Mouse (Mus musculus) neutrophil, adult 83 days (primary cell): ENCODE data around the gene Sema4a. TPM values are rescaled to one million over a fixed set of nuclear protein-coding genes. Genes with fewer than 3 reads are reported as not detected.

ENCODE experiments used
- total RNA-seq, 2 experiments: library from RNA; stranded (reverse); gene quantifications; one replicate each; pipeline ENCODE4 v1.2.4; 2023

Sema4a gene
- 100 to 1,000 TPM; 296 to 331 TPM for total RNA-seq

DNA sequence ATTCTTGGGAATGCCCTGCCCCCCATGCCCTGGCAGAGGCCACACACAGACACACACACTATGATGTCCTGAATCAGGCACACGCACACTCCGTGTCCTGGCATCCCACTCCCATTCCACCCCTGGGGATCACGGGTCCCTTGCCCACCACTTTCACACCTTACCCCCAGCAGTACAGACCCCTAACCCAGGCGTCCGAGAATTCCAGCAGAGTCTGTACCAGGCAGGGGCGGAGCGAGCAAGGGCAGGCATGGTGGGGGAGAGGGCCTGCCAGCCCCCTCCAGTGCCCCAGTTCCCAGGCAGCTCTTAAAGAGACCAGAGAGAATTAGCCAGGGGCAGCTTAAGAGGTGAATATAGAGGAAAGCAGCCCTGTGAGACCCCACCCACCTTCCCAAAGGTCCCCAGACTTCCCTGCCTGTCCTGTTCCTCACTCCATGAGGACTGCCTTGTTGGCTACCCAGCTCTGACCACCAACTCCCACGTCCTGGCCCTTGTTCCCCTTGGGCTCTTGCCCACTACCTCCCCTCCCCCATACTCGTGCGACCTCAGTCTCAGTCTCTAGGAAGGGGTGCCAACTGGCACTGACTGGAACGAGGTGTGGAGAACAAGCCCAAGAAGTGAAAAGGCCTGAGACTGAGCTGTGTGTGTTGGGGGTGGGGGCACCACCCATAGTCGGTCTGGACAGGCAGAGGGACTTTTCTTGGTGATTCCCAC is at the start of gene Sema4a:
Sema4a (minus strand) TSS at position 200 of the 714 bp plus-strand sequence.

GRCm38 (mm10) chr3:88509692-88510420 is 48.9 kb upstream of the Sema4a start, which contains the start of gene Lmna:
TSS of gene Lmna (minus strand) at chr3:88509956.

DNA sequence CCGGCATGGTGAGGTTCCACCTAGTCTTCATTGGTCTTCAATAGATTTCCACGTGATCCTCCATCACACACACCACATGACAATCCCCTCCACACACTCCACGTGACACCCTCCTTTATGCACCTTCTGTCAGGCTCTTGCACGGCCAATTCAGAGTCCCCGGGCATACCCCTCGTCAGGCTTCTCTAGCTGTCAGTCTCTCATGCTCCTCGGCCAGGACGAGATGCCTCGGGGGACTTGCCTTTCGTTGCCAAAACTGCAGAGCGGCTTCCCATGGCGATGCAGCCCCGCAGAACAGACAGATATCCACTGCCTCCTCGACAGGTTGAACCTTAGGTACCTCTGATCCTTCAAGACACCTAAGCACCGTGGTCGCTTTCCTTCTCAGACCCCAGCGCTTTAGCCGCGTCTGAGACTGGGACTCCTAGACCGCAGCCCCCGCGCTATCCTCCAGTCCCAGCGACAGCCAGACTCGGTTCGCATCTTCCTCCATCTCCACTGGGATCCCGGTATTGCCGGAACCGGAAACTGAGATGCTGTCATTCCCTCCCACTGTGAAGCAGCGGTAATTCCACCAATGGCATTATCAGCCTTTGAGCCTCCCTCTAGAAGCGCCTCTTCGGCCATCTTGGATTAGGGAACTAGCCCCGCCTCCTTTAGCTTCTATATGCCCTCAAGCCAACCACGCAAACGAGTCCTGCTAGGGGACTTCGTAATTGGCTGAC is 36.2 kb downstream of the Sema4a start, which contains the start of gene Slc25a44:
Slc25a44 (minus strand) TSS at position 535 of the 725 bp plus-strand sequence.

GRCm38 (mm10) chr3:88409741-88410644 is 51.0 kb downstream of the Sema4a start, which contains the start of gene Pmf1:
TSS of gene Pmf1 (minus strand) at chr3:88410331.

Other genes with a start within 250 kb of the Sema4a start
- gene Rhbg, start 206.5 kb downstream of the Sema4a start, total RNA-seq = not detected
- gene Gm38392, start 174.0 kb downstream of the Sema4a start, total RNA-seq = not detected
- gene Tsacc, start 164.2 kb downstream of the Sema4a start, total RNA-seq = 1 to 10 TPM in 1 of 2 experiments, not detected in 1; 1.3 TPM
- gene Cct3, start 164.1 kb downstream of the Sema4a start, total RNA-seq = 10 to 100 TPM; 66.6 to 69.9 TPM
- 100 to 1,000 TPM; 114 to 115 TPM for gene Glmp, start 136.2 kb downstream of the Sema4a start, total RNA-seq
- 1 to 10 TPM; 1.2 to 1.3 TPM for gene Tmem79, start 125.0 kb downstream of the Sema4a start, total RNA-seq
- gene Smg5, start 124.9 kb downstream of the Sema4a start, total RNA-seq = 10 to 100 TPM; 48.0 to 51.9 TPM
- 1 to 10 TPM in 1 of 2 experiments, under 1 TPM in 1; 0.46 to 1.1 TPM for gene Paqr6, start 96.6 kb downstream of the Sema4a start, total RNA-seq
- gene Bglap3, start 88.4 kb downstream of the Sema4a start, total RNA-seq = 10 to 100 TPM; 15.2 to 25.3 TPM
- 10 to 100 TPM; 26.3 to 43.3 TPM for gene Bglap2, start 82.5 kb downstream of the Sema4a start, total RNA-seq
- 100 to 1,000 TPM; 105 to 139 TPM for gene Bglap, start 76.7 kb downstream of the Sema4a start, total RNA-seq
- gene Pmf1, start 50.9 kb downstream of the Sema4a start, total RNA-seq = 10 to 100 TPM; 59.0 to 65.4 TPM
- gene Slc25a44, start 36.0 kb downstream of the Sema4a start, total RNA-seq = 10 to 100 TPM; 16.1 to 16.3 TPM
- gene Lmna, start 48.8 kb upstream of the Sema4a start, total RNA-seq = 10 to 100 TPM; 17.1 to 26.2 TPM
- gene Mex3a, start 71.2 kb upstream of the Sema4a start, total RNA-seq = under 1 TPM; 0.20 to 0.33 TPM
- not detected for gene Rab25, start 87.1 kb upstream of the Sema4a start, total RNA-seq
- gene Lamtor2, start 91.9 kb upstream of the Sema4a start, total RNA-seq = 10 to 100 TPM; 74.0 to 89.2 TPM
- gene Ubqln4, start 92.6 kb upstream of the Sema4a start, total RNA-seq = 10 to 100 TPM; 20.0 to 20.2 TPM
- 10 to 100 TPM; 77.9 to 78.3 TPM for gene Ssr2, start 114.7 kb upstream of the Sema4a start, total RNA-seq
- gene Arhgef2, start 144.8 kb upstream of the Sema4a start, total RNA-seq = 100 to 1,000 TPM; 201 to 231 TPM
- under 1 TPM in 1 of 2 experiments, not detected in 1; 0.28 TPM for gene Rxfp4, start 192.0 kb upstream of the Sema4a start, total RNA-seq
- gene Khdc4, start 224.6 kb upstream of the Sema4a start, total RNA-seq = 10 to 100 TPM; 64.7 to 80.3 TPM